Mouse (Mus musculus) E14TG2a.4 (cell line): Measurements from ENCODE around the gene Samhd1.

Experiments
- H3K27me3 ChIP-seq: 2 replicates; pipeline ENCODE4 v1.6.1; 2014; ENCODE audit warnings: low read length, control low read depth; ENCODE audit not compliant: insufficient read depth
- H3K36me3 ChIP-seq: 2 replicates; pipeline ENCODE4 v1.6.1; 2014; ENCODE audit warnings: low read length, control low read depth; ENCODE audit not compliant: insufficient read depth
- H3K4me1 ChIP-seq: replicated peaks from 2 replicates; pipeline ENCODE4 v1.6.1; 2014; ENCODE audit warnings: low read depth, low read length, control low read depth
- H3K4me3 ChIP-seq: replicated peaks from 2 replicates; pipeline ENCODE4 v1.5.1; 2014; ENCODE audit warnings: mild to moderate bottlenecking, low read length
- H3K9me3 ChIP-seq: 2 replicates; pipeline ENCODE4 v1.6.1; 2014; ENCODE audit warnings: low read length, control low read depth
- CTCF ChIP-seq: conservative IDR thresholded peaks from 2 replicates; pipeline ENCODE4 v1.5.1; 2014; ENCODE audit warnings: low read length
- NANOG ChIP-seq: IDR thresholded peaks from 2 replicates; pipeline ENCODE4 v1.6.1; 2014; ENCODE audit warnings: borderline replicate concordance, low read length, mixed read lengths
- POU5F1 ChIP-seq: IDR thresholded peaks from 2 replicates; pipeline ENCODE4 v1.6.1; 2014; ENCODE audit warnings: low read length, borderline replicate concordance

The Samhd1 gene

DNA sequence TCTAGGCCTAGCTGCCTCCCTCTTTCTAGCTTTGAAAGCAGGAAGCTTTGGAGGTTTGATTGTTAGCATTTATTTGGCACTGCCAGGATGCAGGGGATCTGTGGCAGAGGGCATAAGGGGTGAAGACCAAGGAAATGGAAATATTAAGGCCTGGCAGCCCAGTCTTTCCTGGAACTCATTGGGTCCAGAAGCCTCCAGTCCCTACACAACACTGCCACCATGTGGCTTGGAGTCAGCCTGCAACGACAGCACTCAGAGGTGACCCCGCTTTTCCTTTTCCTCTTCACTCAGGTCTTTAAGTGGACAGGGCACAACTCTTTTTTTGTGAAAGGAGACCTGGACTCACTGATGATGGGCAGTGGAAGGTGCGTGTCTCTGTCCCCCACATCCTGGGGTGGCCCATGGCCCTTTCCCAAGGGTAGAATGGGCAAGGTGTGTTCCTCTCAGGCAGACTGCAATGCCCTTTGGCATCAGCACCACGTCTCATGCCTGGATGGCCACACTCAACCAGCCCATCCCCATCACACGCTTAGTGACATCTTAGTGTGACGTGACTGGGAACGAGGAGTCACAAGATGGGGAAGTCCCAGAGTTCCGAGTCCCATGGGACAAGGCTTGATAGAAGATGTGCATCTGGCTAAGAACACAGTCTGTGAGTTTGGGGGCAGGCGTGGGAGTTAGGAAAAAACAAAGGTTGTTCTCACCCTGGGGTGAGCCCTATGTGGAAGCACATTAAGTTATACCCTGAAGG is 39.9 kb downstream of the Samhd1 start:
- H3K4me3 ChIP-seq, result no peak overlapping the region
- TF ChIP-seq NANOG (no peak), CTCF (peak; percentile 84)
- H3K4me1 ChIP-seq, result peaks cover 17% of the 10 kb centered on the region
- H3K36me3 ChIP-seq, result no peaks in the 10 kb centered on the region
- peaks cover 19% of the 10 kb centered on the region for H3K27me3 ChIP-seq
- no peaks in the 10 kb centered on the region for H3K9me3 ChIP-seq

- Histone ChIP-seq H3K9me3 (no peaks in the 10 kb centered on the region), H3K4me3 (no peak overlapping the region), H3K4me1 (peaks cover 11% of the 10 kb centered on the region), H3K36me3 (no peaks in the 10 kb centered on the region), H3K27me3 (peaks cover 40% of the 10 kb centered on the region)
- TF ChIP-seq CTCF (no peak), POU5F1 (no peak), NANOG (no peak)
Measured at GRCm38 (mm10) chr2:157092024-157092423, 43.0 kb downstream of the Samhd1 start.

- Histone ChIP-seq H3K4me1 (peaks cover 15% of the 10 kb centered on the region), H3K9me3 (no peaks in the 10 kb centered on the region), H3K4me3 (no peak overlapping the region), H3K27me3 (peaks cover 67% of the 10 kb centered on the region), H3K36me3 (no peaks in the 10 kb centered on the region)
- no peak for TF ChIP-seq NANOG
- TF ChIP-seq CTCF, result no peak
- TF ChIP-seq POU5F1, result no peak
Measured at GRCm38 (mm10) chr2:157087536-157088317, 47.3 kb downstream of the Samhd1 start.

GRCm38 (mm10) chr2:157086796-157087195 is 48.3 kb downstream of the Samhd1 start, which contains the start of gene Tldc2:
Gene Tldc2 (plus strand): TSS chr2:157087055.
- Histone ChIP-seq H3K9me3 (no peaks in the 10 kb centered on the region), H3K4me3 (no peak within 1 kb of the TSS), H3K27me3 (peaks cover 70% of the 10 kb centered on the region), H3K36me3 (no peaks in the 10 kb centered on the region), H3K4me1 (peaks cover 12% of the 10 kb centered on the region)
- TF ChIP-seq NANOG (no peak), CTCF (no peak), POU5F1 (no peak)

- peaks cover 78% of the 10 kb centered on the region for H3K27me3 ChIP-seq
- H3K9me3 ChIP-seq, result no peaks in the 10 kb centered on the region
- H3K4me3 ChIP-seq, result no peak overlapping the region
- TF ChIP-seq NANOG (no peak), POU5F1 (no peak), CTCF (no peak)
- H3K4me1 ChIP-seq, result peaks cover 12% of the 10 kb centered on the region
- H3K36me3 ChIP-seq, result no peaks in the 10 kb centered on the region
Measured at GRCm38 (mm10) chr2:157084831-157085585, 50.1 kb downstream of the Samhd1 start.

DNA sequence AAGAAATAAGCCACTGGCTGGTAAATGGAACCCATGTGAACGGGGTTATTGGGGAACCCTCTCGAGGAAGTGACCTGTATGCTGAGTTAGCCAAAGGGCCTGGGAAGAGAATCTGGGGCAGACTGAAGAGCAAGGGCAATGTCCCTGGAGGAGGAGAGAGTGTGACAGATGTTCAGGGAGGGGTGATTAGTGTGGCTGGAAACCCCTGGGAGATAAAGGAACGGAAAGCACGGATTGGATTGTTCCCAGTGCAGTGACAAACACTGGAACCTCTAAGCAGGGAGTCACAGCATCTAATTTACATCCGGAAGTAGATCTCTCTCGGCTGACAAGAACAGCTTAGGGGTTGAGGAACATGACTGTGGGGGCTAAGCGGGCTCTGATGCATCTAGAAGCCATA is 53.1 kb downstream of the Samhd1 start:
- Histone ChIP-seq H3K4me1 (peaks cover 27% of the 10 kb centered on the region), H3K9me3 (no peaks in the 10 kb centered on the region), H3K27me3 (peaks cover 76% of the 10 kb centered on the region), H3K36me3 (peaks cover 4% of the 10 kb centered on the region; the same call in 1 of the 2 replicates), H3K4me3 (no peak overlapping the region)
- TF ChIP-seq CTCF (no peak), POU5F1 (no peak), NANOG (no peak)

GRCm38 (mm10) chr2:157081331-157081730 is 53.7 kb downstream of the Samhd1 start:
- H3K9me3 ChIP-seq, result no peaks in the 10 kb centered on the region
- peaks cover 4% of the 10 kb centered on the region; the same call in 1 of the 2 replicates for H3K36me3 ChIP-seq
- no peak overlapping the region for H3K4me3 ChIP-seq
- no peak for TF ChIP-seq POU5F1
- no peak for TF ChIP-seq NANOG
- TF ChIP-seq CTCF, result no peak
- H3K4me1 ChIP-seq, result peaks cover 27% of the 10 kb centered on the region
- peaks cover 76% of the 10 kb centered on the region for H3K27me3 ChIP-seq

DNA sequence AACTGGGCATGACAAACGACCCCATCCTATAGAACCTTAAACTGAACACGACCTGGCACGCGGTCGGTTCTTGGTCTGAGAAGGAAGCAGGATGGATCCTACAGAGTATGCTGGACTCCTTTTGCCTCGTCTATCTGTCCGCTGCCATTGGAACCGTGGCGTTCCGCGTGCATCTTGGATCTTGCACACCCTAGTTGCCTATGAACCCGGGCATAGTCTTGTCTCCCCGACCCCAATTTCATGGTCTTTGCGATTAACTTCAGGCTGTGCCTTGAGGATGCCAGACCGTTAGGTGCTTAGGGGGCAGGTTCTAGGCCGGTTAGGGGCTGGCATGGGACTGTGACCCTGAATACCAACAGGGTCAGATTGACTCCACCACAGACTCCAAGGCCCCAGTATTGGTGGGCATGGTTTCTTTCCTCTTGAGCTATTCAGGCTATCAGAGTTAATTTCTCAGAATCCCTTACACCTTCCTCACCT is 55.3 kb downstream of the Samhd1 start:
- Histone ChIP-seq H3K27me3 (peaks cover 78% of the 10 kb centered on the region), H3K9me3 (no peaks in the 10 kb centered on the region), H3K36me3 (peaks cover 4% of the 10 kb centered on the region; the same call in 1 of the 2 replicates), H3K4me1 (peaks cover 21% of the 10 kb centered on the region), H3K4me3 (peak overlapping the region; percentile 87)
- TF ChIP-seq NANOG (no peak), CTCF (no peak), POU5F1 (no peak)
